Mouse (Mus musculus): ENCODE measurements at regions not wholly inside any gene's neighbourhood (a gene's known extent, or its start where the extent isn't known, plus 50 kb on each side); places are given as distances from the start of the nearest gene placed in this dataset.

DNA sequence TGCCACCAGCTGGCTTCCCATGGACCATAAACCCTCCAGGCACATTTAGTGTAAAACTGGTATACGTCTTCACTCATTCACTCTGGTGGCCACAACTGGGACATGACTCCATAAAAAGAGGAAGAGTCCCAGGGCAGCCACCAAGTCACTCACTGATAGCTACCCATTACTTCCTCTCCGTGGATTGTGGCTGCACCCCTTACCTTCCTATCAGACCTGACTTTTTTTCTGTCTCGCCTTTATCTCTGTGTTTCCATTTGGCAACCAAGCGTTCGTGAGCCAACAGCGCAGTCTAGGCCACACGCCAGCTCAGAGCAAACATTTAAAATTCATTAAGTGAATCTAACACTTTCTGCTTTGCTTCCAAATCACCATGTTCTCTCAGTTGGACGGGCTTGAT, 53.9 kb upstream of the Slc44a1 start:
- no peak for DNase-seq

GRCm38 (mm10) chr4:53384761-53385160, 55.5 kb upstream of the Slc44a1 start:
- peak; percentile 56 to 91 for DNase-seq

- no peak for DNase-seq
Observed at GRCm38 (mm10) chr4:53384104-53384503, 56.1 kb upstream of the Slc44a1 start.

- no peak for DNase-seq
Observed at GRCm38 (mm10) chr4:53382012-53382411, 58.2 kb upstream of the Slc44a1 start.

DNA sequence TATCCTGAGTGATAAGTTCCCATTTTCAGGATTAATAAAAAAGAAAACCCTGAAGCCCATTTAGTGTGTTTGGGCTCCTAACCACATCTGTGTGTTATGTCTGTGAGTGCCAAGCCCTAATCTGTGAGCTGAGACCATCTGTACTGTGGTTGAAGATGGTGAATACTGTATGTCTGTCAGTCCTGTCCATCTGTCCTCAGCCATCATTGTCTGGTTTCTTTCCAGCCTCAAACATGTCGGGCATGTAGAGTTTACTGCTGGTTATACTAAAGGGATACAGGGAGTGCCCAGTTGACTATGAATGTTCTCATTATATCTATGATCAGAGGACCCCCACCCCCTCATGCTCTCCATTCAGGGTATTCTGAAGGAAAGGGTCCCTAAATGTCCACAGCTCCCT, 60.4 kb upstream of the Slc44a1 start:
- DNase-seq = no peak

DNA sequence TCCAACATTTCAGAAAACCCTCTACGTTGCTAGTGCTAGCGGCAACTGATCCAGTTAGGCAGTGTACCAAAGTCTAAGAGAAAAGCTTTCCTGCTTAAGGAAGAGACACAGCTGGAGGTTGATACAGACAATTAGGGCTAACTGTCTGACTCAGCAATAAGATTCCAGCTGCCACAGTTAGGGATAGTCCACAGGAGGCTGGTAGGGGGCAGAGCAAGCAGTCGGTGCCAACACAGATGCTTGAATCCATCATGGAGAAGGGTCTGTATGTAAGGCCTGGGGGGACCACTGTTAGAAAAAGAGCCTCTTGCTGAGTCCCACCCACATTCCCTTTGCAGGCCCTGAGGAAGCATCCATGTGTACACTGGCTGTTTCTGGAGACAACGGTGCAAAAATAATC, 63.2 kb upstream of the Slc44a1 start:
- no peak for DNase-seq

DNA sequence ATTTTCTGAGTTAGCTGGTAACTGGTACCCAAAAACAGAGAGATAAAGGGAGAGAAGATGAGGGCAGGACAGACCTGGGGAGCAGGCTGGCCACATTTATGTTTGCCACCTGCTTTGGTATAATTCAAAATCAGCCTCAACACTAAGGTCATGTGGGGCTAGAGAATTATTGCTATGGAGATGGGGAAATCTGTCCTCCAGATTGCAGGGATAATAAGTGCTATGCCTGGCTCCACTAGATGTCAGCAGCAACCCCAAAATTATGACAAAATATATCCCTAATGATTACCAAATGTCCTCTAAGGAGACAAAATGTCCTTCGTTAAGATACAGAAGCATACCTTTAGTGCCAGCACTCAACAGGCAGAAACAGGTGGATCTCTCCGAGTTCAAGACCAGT, 83.8 kb upstream of the Slc44a1 start:
- DNase-seq = no peak

DNA sequence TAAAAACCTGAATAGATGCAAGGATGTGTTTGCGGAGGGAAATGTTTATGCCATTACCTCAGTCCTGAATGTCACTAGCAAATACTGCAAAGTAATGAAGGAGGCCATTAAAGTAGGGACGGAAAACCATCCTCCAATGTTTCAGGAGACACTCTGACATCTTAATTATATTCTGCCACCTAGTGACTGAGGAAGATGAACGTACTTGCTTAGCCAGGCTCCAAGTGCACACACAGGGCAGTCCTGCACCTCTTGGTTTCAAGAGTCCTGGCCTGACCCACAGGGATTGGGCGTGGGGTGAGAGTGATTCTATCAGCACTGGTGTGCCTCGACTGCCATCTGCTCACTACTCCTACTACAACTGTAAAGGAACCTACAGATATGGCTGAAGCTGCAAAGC, 85.3 kb upstream of the Slc44a1 start:
- peak; percentile 22 to 46 for DNase-seq

- no peak for DNase-seq
Observed at GRCm38 (mm10) chr4:53353399-53354090, 86.7 kb upstream of the Slc44a1 start.

- DNase-seq = no peak
Observed at GRCm38 (mm10) chr4:53351104-53351607, 89.1 kb upstream of the Slc44a1 start.

GRCm38 (mm10) chr4:53345346-53345745, 94.9 kb upstream of the Slc44a1 start:
- DNase-seq = no peak

DNA sequence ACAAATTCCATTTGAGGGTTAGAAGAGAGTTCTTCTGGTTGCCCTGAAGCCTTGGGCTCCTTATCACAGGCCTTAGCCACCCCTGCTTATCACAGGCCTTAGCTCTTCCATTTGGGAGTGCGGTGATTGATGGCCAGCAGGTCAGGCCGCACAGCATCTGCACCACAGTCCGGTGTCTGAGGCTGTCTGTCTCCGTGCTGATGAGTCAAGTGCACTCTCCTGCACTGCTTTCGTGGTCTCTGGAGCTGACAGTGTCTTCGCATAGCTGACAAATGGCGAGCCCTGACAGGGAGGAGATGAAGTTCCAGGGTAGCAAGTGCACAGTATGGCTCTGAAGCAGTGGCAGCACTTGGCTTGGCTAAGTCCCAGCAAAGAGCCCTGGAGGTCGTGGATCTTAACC, 95.7 kb upstream of the Slc44a1 start:
- DNase-seq = no peak

- no peak for DNase-seq
Observed at GRCm38 (mm10) chr4:53341181-53341580, 99.0 kb upstream of the Slc44a1 start.

DNA sequence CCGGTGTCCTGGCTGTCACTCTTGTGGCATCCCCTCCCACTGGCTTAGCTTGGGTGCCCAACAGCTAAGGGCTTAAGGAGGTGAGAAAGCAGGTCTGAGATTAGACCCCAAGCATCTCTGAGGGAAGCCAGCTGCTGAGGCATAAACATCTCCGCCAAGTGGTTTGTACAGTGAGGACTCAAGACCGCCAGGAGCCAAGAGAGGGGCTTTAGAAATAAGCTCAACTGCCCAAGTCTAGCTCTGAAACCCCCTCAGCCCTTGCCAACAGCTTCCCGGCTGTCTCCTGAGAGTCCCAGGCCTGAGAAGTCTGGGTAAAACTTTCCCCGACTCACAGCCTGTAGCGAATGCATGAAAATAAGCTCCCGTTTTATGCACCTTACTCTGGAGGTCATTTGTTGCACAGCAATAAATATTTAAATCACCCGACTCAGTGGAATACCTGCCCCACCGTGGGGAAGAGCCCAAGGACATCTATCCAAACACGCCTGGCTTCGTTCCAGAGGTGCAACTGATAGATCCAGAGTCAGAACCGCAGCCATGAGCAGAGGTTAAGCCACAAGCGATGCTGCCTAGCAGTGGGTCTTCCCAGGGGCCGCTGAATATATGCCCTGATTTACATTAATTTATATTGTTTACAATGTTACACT, 100.1 kb upstream of the Slc44a1 start:
- DNase-seq = peak in 1 of 2 experiments; percentile 40

- peak; percentile 62 to 74 for DNase-seq
Observed at GRCm38 (mm10) chr4:53339125-53340020, 100.8 kb upstream of the Slc44a1 start.

GRCm38 (mm10) chr4:53338479-53338878, 101.7 kb upstream of the Slc44a1 start:
- no peak for DNase-seq

DNA sequence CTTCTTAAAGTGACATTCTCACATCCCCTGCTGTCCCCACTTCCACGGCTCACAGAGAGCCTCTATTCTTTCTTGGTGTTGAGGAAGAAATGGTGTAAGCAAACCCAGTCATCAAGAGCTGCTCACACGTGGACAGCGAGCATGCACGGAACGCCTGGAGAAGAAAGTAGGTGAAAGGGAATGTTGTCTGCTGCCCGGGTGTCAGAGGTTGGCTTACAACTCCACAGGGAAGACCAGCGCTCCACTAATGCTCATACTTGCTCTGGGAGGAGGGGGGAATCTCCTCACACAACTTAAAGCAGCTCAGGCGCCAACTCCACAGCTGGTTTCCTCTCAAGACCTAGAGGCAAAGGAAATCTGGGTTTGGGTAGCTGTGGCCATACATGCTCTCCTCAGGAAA, 102.4 kb upstream of the Slc44a1 start:
- peak; percentile 42 to 79 for DNase-seq

GRCm38 (mm10) chr4:53327382-53328165, 112.6 kb upstream of the Slc44a1 start:
- DNase-seq = no peak

DNA sequence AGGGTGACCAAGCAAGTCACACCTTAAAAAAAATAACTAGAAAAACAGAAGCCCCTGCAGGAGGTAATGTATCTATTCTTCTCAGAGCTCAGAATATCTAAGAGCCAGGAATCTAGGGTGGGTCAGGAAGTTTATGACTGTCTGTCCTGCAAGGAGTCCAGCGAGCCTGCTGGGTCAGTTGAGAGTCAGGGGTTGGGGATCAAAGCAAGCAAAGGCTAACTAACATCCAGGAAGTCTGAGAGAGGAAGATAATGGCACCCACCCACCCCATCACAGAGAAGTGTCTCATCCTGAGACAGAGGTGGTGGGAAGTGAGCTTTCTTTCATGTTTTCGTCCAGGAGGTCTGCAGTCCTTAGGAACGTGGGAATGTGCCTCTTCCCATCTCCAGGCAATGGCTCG, 116.4 kb upstream of the Slc44a1 start:
- DNase-seq = no peak

DNA sequence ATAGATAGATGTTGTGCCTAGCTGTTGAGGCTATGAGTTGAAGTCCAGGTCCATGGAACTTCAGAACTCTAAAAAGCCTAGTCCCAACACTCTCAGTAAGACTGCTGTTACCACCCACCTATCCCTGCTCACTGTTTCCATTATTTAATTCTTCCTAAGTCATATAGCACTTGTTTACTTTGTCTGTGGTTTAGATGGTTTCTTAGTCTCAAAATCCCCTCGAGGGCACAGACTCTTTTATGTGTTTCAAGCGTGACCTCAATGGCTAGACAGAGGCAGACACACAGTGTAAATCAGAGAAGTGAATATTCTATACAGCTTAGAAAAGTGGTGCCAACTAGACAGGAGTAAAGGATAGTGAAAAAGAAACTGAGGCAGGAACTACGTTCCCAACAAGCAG, 117.0 kb upstream of the Slc44a1 start:
- DNase-seq = no peak

DNA sequence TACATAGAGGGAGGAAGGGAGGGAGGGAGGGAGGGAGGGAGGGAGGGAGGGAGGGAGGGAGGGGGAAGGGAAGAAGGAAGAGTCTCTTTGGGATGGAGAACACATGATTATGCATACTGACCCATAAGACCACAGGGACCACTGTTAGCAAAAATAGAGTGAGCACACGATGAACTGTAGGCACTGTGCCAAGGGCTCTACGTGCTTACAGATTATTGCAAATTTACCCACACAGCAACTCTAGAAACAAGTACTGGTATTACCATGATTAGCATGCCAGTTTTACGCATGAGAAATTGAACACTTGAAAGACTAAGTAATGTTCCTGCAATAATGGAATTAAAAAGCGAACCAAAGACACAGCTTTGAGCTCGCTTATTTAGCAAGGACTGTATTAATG, 117.7 kb upstream of the Slc44a1 start:
- DNase-seq = no peak

- DNase-seq = no peak
Observed at GRCm38 (mm10) chr4:53320735-53321449, 119.3 kb upstream of the Slc44a1 start.
